Mouse (Mus musculus): ENCODE measurements around the gene Trpt1.

DNA sequence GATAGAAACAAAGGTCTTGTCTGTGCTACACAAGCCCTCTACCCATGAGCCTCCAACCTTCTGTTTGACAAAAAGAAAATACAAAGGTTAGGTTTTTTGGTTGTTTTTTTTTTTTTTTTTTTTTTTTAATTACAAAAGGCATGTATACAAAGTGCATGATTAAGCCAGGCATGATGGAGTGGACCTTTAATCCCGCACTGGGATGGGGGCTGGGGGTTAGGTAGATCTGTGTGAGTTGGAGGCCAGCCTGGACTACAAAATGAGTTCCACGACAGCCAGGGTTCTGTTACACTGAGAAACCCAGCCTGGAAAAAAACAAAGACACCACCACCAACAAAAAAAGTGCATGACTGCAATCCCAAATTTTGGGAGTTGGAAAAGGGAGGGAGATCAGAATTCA lies 45.2 kb downstream of the Trpt1 start:
- no peak for TF ChIP-seq CTCF (IDR thresholded peaks at IDR 0.05)
- no peak for TF ChIP-seq EP300 (IDR thresholded peaks at IDR 0.05)

All from lung, postnatal 0 days (tissue).